Mouse (Mus musculus): ENCODE data around the gene Ttc30a1.
A peak's percentile ranks its signal among the peaks of the same experiment; 100 is the strongest.
"Not testable (repeated sequence)": the region's sequence is repeated elsewhere in the genome, so short reads cannot be mapped to it uniquely, and the experiment has no call there.

Gene Ttc30a1

DNA sequence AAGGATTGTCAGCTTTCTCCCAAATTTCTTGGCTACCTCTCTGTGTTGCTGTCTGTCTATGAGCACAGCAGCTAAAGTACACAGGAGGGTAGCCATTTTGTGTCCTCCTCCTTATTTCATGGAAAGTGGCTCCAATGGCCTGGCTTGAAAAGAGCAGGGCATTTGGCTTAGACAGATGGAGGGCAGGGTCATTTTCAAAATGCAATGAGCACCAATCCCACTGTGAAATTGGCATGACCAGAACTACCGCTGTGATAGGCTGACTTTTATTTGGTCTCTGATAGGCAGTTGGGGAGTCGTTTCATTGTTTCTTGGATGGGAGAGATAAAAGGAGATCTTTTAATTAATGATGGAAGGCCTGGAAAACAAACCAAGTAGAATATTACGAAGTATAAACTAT, 2.1 kb upstream of the Ttc30a1 start:
- DNase-seq (ENCODE audit: extremely low spot score, low read depth, low spot score) = no peak

DNA sequence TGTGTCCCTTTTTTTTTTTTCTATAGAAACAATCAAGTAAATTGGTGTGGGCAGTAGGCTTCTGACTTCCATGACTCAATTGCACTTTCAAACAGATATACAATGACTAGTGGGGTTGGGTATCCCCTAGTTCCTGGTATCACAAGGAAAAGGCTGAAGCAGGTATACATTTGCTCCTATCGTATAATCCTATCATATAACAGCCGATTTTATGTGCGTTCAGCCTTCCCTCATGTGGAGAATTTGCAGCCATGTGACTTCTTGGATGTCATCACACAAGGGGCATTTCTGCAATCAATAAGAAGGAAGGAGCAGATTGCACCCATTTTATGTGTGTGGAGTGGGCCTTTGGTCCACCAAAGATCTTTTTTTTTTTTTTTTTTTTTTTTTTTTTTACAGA, 1.3 kb upstream of the Ttc30a1 start:
- DNase-seq (ENCODE audit: extremely low spot score, low read depth, low spot score) = no peak

DNA sequence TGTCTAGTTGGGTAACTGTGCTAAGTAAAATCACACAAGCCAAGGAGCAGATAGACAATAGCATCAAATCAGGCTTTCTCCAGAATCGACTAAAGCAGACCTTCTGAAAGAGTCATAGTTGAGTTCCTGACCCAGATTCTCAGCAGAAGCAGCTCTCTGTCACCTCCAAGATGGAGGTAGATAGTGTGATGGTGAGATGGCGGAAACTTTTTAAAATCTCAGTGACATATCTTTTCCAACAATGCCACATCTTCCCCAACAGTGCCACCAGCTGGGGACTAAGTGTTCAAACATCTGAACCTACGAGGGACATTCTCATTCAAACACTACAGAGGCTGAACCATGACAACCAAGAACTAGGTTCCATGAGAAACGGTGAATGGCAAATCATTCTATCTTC, 859 bp upstream of the Ttc30a1 start:
- no peak for DNase-seq (ENCODE audit: extremely low spot score, low read depth, low spot score)

DNA sequence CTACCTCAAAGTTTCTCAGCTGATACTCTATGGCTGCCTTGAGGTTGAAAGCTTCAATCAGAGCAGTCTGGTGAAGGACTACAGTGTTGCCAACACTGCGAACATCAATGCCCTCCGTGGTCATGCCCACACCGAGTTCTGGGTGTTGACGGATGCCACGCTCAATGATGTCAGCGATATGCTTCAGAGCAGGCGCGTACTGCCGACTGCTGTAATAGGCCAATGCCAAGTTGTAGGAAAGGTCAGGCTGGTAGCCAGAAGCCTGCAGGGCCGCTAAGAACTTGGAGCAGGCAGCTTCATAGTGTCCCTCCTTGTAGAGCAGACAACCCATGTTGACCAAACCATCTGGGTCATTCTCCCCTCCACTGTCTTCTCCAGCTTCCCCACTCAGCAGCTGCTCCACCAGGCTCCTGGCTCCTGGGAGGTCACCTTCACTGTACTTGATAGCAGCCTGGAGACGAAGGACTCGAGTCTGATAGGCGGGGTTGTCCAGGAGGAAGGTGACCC, 781 bp downstream of the Ttc30a1 start:
- not testable (repeated sequence) for DNase-seq (ENCODE audit: extremely low spot score, low read depth, low spot score)

DNA sequence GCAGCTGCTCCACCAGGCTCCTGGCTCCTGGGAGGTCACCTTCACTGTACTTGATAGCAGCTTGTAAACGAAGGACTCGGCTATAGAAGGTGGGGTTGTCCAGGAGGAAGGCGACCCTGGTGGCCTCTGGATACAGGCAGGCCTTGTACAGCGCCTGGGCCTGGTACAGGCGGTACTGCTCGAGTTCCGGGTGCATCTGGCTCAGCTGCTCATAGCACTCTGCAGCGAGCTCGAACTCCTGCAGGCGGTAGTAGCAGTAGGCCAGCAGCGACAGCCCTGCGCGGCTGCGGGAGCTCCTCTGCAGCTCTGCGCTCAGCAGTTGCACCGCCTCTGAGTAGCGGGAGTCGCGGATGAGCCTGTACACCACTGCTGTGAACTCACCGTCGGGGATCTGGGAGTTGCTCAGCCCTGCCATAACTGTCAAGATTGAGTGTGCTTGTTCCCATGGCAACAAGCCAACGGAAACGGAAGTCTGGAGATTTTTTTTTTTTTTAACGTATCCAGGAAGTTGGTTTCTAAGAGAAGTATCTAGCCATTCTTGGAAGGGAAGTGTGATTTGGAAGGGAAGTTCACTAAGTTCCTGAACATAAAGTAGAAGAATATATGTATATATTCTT, 3.9 kb downstream of the Ttc30a1 start, which contains the start of gene Ttc30a2:
TSS of gene Ttc30a2 (minus strand) at position 419 of the 617 bp plus-strand sequence.
- not testable (repeated sequence) for DNase-seq (ENCODE audit: extremely low spot score, low read depth, low spot score)

DNA sequence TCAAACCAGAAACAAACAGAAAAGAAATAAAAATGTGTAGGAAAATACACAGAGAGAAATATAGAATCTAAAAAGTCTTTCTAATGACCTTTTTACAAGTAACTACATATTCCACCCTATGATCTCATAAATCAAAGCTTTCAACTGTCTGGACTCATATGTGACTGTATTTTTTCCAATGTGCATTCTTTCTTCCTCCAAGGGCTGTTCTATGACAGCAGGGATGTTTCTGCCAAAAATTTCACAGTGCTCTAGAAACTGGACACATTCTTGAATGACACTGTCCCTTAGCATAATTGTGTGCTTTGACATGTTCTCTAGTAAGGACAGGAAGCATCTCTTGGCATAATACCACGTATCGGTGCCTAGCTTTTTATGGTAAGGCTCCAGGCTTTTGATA, 5.7 kb downstream of the Ttc30a1 start:
- DNase-seq (ENCODE audit: extremely low spot score, low read depth, low spot score) = not testable (repeated sequence)

DNA sequence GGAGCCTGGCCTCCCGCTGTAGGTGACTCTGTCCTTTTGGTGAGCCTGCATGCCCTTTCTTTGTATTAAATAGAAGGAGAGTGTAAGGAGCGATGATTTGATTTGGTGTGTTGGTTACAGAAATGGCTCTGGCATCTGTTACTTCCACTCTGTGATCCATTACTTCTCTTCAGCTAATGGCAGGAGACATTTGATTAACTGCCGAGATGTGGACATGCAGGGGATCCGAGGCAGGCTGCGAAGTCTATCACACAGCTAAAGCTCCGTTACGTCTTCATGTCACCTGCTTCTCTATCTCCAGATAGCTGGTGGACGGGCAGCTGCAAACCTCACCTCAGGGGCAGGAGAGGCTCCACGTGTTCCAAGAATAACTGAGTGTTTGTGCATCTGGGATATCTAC, 7.6 kb downstream of the Ttc30a1 start:
- no peak for DNase-seq (ENCODE audit: extremely low spot score, low read depth, low spot score)

DNA sequence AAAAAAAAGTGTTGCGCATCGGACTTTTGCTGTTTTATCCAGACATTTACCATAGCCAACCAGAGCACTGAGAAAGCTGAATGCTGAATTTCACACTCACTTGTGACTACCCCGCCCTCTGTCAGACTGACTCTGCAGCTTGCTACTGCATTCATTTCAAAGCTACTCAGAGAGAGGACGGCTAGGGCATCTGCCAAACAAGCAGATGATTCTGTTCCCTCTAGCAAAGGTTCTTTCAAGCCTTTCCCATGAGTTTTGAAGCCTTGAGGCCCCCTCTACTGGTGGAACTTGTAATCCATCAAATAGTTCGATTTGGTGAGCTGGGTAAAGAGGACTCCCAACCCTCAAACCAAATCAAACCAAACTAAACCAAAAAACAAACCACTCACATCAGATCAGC, 16.8 kb downstream of the Ttc30a1 start:
- DNase-seq (ENCODE audit: extremely low spot score, low read depth, low spot score) = no peak

DNA sequence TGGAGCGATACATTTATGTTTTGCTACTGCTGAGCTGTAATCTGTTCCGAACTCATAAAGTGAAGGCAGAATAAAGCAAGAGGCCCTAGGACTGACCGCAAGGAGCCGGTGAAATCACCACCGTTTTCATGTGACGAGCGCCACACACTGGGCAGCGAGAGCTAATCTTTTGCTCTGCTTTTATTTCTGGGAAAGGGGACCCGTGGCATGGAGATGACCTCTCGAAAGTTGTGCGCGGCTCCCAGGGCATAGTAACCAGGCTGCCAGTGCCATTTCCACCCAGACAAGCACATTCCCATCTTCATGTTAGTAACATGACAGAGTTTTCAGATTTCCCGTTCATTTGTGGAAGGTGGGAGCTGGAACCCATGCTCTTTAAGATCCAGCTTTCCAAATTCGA, 17.3 kb downstream of the Ttc30a1 start:
- DNase-seq (ENCODE audit: extremely low spot score, low read depth, low spot score) = no peak

DNA sequence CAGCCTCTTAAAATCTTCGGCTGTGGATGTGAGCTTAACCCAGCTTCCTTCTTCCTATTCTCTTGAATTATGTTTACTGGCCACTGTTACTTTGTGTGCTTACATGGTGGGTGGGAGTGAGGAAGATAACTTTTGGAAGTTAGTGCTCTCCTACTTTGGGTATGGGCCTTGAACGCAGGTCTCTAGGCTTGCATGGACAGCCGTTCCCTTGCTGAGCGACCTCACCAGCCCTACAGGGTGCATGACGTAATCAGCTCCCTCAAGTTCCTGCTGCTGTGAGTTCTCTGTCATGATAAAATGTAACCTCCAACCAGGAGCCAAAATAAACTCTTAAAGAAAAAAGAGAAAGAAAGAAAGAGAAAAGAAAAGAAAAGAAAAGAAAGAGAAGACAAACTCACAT, 17.7 kb downstream of the Ttc30a1 start:
- DNase-seq (ENCODE audit: extremely low spot score, low read depth, low spot score) = no peak

DNA sequence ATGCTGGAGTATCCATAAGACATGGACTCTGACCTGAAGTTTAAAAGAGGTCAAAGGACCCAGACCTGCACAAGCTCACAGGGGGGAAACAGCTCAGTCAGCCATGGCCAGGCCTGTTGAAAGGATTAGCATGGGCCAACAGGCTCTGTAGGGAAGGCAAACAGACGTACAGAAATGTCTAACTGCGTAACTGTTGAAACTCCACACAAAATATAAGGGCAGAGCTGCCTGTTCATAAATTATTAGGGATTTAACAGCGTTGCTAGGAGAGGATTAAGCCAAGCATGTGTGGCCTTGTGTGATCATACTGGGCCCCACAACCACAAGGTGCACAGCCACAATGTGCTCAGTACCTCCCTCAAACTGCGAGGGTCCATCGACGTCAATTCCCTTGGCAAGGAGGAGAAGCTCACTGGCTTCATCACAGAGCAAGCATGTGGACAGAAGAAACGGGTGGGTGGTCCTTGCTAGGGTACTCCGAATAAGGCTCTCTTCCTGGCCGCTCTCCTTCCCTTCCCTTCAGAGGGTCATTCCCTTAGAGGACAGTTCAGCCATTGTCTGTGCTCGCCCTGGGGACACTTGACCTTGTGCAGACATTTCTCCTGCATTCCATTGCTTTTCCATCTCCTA, 18.4 kb downstream of the Ttc30a1 start:
- DNase-seq (ENCODE audit: extremely low spot score, low read depth, low spot score) = no peak

DNA sequence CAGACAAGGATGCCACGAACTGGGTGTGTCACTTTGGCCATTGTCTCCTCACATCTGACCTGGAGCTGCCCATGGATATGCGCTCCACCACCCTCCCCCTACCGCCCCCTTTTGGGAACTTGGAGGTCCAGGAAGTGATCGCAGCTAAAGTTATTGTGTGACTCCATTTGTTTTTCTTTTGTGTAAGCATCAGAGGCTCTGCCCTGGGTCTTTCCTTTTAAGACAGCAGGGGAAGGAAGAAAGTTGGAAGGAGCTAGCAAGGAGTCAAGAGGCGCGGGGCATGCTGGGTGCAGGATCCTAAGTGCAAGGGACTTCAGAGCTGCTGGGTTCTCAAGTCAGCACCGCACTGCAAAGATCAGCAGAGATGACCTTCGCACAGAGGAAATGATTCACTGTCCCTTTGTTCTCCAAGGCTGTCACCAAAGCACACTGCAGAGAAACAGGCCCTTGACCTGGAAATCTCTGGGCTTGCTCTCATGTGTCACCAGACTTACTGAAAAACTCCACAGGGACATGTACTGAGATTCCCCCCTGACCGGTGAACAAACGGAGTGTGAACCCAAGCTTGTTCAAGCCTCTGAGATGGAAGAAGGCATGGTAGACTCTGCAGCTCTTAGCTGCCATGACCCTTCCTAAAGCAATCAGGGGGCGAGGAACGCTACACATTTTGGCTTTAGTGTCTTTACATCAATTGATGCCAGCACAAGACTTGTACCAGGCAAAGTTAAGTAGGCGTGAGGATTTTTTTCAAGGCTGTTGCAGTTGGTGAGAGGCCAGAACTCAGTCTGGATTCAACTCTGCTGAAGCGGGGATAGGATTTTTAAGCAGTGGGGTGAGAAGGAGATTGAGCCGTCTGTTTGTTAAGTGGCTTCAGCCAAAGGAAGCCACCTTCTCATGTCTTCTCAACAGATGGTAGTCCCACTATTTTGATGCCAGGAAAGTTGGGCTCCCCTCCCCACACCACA, 21.1 kb downstream of the Ttc30a1 start:
- DNase-seq (ENCODE audit: extremely low spot score, low read depth, low spot score) = no peak

DNA sequence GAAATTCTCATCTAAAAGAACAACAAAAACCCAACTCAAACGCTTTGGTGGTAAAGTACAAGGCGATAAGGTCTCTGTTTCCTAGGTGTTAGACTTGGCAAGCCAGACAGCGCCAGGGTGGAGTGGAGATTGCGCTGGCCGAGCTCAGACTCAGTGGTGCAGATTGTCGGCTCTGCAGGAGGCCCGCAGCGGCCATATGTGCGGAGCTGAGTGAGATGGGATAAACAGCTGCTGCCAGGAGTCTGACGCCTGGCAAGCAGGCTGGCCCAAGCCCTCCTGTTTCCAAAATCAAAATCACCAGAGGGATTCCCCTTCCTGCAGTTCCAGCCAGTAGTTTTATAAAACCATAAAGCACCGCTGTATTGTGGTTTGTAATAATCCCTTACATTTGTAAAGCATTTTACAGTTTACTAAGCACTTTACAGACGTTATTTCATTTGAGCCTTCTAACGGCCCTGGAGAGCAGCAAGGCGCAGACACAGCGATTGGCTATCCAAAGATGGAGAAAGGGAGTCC, 21.9 kb downstream of the Ttc30a1 start:
- no peak for DNase-seq (ENCODE audit: extremely low spot score, low read depth, low spot score)

DNA sequence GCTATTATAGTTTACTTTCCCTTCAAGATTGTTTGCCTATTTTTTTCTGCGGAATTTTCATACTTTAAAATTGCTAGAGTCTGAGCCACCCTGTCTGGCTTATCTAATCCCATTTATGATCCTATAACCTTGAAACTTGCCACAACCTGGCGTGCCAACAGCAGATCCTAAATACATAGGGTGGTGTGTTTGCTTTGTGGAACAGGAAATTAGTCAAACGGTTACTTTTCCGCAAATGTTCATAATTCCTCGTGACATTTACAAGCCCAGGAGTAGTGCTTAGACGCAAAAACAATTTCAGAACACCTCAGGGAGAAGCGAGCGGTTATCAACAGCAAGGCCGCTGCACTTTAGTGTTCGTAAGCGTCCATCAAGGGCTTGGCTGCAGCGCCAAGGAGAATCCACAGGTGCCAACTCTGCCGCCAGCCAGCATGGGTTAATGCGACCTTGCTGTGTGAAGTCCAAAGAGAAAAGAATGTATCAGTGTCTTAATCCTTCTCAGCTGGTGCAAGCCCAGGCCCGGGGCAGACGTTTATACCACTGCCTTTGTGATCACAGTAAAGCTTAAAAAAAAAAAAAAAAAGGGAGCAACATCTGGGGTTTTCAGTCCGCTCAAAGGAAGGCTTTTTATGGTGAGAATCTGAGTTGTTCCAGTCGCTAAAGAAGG, 22.5 kb downstream of the Ttc30a1 start:
- DNase-seq (ENCODE audit: extremely low spot score, low read depth, low spot score) = peak; percentile 68

DNA sequence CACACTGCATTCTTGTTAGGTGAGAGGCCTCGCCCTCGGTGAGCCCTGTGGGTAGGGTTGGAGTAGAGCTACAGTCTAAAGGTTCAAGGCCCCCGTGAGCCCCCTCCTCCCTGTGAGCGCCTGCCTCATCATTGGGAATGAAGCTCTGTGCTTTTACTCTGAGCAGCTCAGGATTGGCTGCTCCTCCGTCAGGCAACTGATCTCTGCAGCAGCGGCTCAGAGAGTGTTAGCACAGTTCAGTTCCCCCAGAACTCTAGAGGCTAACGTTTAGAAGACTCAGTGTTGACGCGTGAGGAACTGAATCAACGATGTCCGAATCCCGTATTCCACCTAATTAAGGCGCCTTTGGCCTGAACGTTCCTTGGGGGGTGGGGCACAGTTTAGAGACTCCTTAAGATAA, 26.1 kb downstream of the Ttc30a1 start:
- no peak for DNase-seq (ENCODE audit: extremely low spot score, low read depth, low spot score)

DNA sequence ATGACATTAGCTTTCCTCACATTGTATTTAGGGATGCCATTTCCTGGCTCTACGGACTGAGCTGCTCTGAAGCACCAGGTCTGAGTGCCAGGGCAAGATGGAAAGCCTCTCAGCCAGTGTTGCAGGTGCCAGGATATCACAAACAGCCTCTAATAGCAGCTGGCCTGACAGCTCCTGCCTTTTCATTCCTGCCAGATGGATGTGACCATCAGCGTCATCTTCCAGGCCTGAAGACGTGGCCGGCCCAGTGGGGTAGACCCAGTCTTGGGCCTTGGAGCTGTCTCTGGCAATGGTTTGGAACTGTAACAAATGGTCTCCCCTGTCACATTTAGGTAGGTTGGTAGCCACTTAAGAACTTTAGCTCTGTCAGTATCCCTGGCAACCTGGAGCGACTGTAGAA, 28.4 kb downstream of the Ttc30a1 start:
- no peak for DNase-seq (ENCODE audit: extremely low spot score, low read depth, low spot score)

DNA sequence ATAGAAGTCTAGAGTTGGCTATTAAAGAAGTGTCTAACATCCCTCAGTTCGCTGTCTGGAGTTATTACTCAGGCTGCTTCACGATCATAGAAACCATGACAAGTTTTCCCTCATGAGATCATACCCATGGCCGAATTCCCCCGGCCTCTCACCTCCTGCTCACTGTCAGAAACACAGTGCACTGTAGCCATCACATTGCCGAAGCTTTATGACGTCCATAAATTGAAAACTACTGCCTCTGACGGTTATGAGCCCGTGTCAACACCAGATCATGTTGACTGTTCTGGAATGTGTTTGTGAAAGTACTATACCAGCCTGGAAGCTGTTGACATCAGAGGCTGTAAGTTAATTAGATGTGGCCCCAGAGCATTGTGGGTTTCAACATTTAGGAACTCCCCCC, 31.1 kb downstream of the Ttc30a1 start:
- DNase-seq (ENCODE audit: extremely low spot score, low read depth, low spot score) = no peak

DNA sequence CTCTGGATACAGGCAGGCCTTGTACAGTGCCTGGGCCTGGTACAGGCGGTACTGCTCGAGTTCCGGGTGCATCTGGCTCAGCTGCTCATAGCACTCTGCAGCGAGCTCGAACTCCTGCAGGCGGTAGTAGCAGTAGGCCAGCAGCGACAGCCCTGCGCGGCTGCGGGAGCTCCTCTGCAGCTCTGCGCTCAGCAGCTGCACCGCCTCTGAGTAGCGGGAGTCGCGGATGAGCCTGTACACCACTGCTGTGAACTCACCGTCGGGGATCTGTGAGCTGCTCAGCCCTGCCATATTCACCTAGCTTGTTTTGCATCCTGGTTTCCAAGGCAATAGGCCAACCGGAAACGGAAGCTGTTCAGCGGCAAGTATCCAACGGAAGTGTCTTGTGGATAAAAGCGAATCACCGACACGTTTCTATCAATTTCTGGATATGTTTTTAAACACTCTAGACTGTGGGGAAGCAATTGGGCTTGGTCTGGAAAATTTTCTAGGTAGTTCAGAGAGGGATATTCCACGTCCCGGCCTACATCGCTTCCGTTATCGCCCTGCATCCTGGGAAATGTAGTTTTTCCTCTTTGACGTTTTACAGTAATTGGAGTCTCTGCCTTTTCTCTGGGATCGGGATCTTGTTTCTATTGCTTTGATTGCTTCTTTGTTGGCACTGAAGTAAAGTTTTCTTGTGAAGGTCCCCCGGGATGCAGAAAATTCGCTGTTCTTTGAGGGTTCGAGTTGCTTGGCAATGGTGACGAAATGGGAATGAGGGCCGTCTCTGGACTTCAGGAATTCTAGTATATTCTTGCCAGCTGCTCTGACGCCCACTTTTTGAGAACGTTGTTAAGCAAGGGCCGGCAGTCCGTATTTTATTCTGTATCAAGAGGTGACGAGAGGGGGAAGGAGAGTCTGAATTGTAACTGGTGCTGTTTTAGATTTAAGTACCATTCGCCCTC, 43.4 kb downstream of the Ttc30a1 start, which contains the start of gene Ttc30b:
TSS of gene Ttc30b (minus strand) at position 469 of the 947 bp plus-strand sequence.
- DNase-seq (ENCODE audit: extremely low spot score, low read depth, low spot score) = peak; percentile 77

DNA sequence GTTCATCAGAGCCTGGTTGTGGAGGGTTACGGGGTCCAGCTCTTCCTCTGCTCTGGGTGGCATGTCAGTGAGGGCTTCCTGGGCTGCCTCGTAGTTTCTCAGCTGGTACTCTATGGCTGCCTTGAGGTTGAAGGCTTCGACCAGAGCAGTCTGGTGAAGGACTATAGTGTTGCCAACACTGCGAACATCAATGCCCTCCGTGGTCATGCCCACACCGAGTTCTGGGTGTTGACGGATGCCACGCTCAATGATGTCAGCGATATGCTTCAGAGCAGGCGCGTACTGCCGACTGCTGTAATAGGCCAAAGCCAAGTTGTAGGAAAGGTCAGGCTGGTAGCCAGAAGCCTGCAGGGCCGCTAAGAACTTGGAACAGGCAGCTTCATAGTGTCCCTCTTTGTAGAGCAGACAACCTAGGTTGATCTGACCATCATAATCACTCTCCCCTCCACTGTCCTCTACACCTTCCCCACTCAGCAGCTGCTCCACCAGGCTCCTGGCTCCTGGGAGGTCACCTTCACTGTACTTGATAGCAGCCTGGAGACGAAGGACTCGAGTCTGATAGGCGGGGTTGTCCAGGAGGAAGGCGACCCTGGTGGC, 44.1 kb downstream of the Ttc30a1 start:
- not testable (repeated sequence) for DNase-seq (ENCODE audit: extremely low spot score, low read depth, low spot score)

Measured in hindlimb bud, embryonic 11.5 days (tissue).